Mouse (Mus musculus) liver, postnatal 0 days (tissue): ENCODE results near the gene 4933427D14Rik. TPM values are rescaled to one million over a fixed set of nuclear protein-coding genes. Genes with fewer than 3 reads are reported as not detected.

Experiments
- ATAC-seq: fragments of 200-750 bp; cut with Nextera tagmentation; 2 replicates; pipeline ENCODE4 v1.8.0; 2017; ENCODE audit warnings: mild to moderate bottlenecking, moderate library complexity
- DNase-seq: peaks from one replicate; pipeline ENCODE4 v3.0.0-alpha.2; 2016
- H3K27ac ChIP-seq: fragments of 300-500 bp; sonication (generic); 2 replicates; pipeline ENCODE4 v1.5.1; 2014; ENCODE audit warnings: antibody characterized with exemption, moderate library complexity, mild to moderate bottlenecking, low read depth
- H3K27me3 ChIP-seq: fragments of 300-500 bp; sonication (generic); 2 replicates; pipeline ENCODE4 v1.6.1; 2014; ENCODE audit warnings: low read length, control low read depth, mixed read lengths; ENCODE audit not compliant: insufficient read depth
- H3K36me3 ChIP-seq: fragments of 300-500 bp; sonication (generic); replicated peaks from 2 replicates; pipeline ENCODE4 v1.6.1; 2014; ENCODE audit warnings: mild to moderate bottlenecking, control low read depth, low read length, moderate library complexity, mixed read lengths; ENCODE audit not compliant: insufficient read depth
- H3K4me1 ChIP-seq: fragments of 300-500 bp; sonication (generic); 2 replicates; pipeline ENCODE4 v1.6.1; 2014; ENCODE audit warnings: antibody characterized with exemption, mild to moderate bottlenecking, control low read depth; ENCODE audit not compliant: insufficient read depth
- H3K4me2 ChIP-seq: fragments of 300-500 bp; sonication (generic); 2 replicates; pipeline ENCODE4 v1.6.1; 2014; ENCODE audit warnings: low read depth, mild to moderate bottlenecking, low read length, moderate library complexity, mixed read lengths
- H3K4me3 ChIP-seq: fragments of 300-500 bp; sonication (generic); 2 replicates; pipeline ENCODE4 v1.5.1; 2014; ENCODE audit warnings: low read depth, low read length
- H3K9ac ChIP-seq: fragments of 300-500 bp; sonication (generic); replicated peaks from 2 replicates; pipeline ENCODE4 v1.6.1; 2014; ENCODE audit warnings: mild to moderate bottlenecking, moderate library complexity
- H3K9me3 ChIP-seq: fragments of 300-500 bp; sonication (generic); 2 replicates; pipeline ENCODE4 v1.6.1; 2016; ENCODE audit warnings: mild to moderate bottlenecking, control low read depth, low read length, mixed read lengths
- CTCF ChIP-seq: sonication (generic); IDR thresholded peaks from 2 replicates; pipeline ENCODE4 v1.5.1; 2016; ENCODE audit warnings: antibody characterized with exemption, low read depth
- EP300 ChIP-seq: IDR thresholded peaks from 2 replicates; pipeline ENCODE4 v1.6.1; 2016; ENCODE audit warnings: antibody characterized with exemption, low read depth, mild to moderate bottlenecking
- WGBS: fragments of 180-500 bp; shearing (Covaris S2); extraction: QIAGEN DNeasy Blood & Tissue Kit; methylation state at CpG from one replicate; pipeline ENCODE4 v1.1.7; 2014; ENCODE audit not compliant: insufficient replicate concordance; 5-methylcytosine and 5-hydroxymethylcytosine counted together
- polyA plus RNA-seq: library from polyadenylated mRNA; unstranded; fragments of >200 nt; fragmentation: Nextera tagmentation; extraction: Ambion mirVana; gene quantifications from 2 replicates; pipeline ENCODE4 v1.2.1, GENCODE M21; 2015

The 4933427D14Rik gene
- polyA plus RNA-seq, 1 experiment from 2014 or later = 1.7 TPM

DNA sequence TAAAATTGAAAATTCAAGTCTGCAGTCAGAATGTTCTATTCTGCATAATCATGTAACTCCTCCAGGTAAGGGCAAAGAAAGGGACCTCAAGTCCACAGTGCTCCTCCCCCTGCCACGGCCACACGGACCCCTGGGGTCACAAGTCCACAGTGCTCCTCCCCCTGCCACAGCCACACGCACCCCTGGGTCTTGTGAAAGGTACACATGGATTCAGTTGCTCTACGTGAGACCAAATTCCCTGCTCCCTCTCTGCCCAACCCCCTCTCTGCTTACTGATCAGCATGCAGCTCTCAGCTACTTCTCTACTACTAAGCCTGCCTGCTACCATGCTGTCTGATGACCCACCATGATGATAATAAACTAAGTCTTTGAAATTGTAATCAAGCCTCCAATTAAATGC lies 37.4 kb downstream of the 4933427D14Rik start:
- DNase-seq = no peak
- Histone ChIP-seq H3K9me3 (no peaks in the 10 kb centered on the region), H3K27me3 (no peaks in the 10 kb centered on the region), H3K4me1 (no peaks in the 10 kb centered on the region), H3K4me3 (no peak overlapping the region), H3K4me2 (no peak overlapping the region), H3K27ac (no peak overlapping the region), H3K9ac (no peak overlapping the region), H3K36me3 (peaks cover 21% of the 10 kb centered on the region)
- 66% methylated on average over 4 of the region's 4 CpGs for WGBS
- TF ChIP-seq EP300 (no peak), CTCF (no peak)
- peak; percentile 13; the same call in 1 of the 2 replicates for ATAC-seq

DNA sequence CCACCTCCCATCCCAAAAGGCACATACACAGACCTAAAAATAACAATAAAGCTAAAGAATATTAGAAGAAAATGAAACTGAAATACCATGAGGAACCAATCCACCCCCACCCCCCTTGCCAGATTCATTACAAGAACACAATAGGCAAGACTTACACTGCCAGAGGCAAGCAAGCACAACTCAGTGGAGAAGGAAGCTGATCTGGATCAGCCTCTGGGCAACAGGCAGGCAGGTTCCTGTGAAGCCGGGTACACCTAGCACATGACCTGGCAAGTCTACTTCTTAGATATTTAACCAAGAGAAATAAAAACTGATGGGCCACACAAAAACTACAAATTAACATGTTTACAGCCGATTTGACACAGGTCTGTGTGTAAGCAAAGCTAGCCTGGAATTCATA lies 44.1 kb downstream of the 4933427D14Rik start:
- H3K4me1 ChIP-seq = no peaks in the 10 kb centered on the region
- no peaks in the 10 kb centered on the region for H3K9me3 ChIP-seq
- H3K4me2 ChIP-seq = no peak overlapping the region
- H3K27me3 ChIP-seq = no peaks in the 10 kb centered on the region
- no peak for ATAC-seq
- DNase-seq = no peak
- H3K9ac ChIP-seq = no peak overlapping the region
- WGBS = 82% methylated on average over 2 of the region's 2 CpGs
- no peak for TF ChIP-seq EP300
- no peak for TF ChIP-seq CTCF
- no peak overlapping the region for H3K27ac ChIP-seq
- H3K36me3 ChIP-seq = 0 out of 2 replicates have a peak, but pooled peaks cover 18% of the 10 kb centered on the region
- no peak overlapping the region for H3K4me3 ChIP-seq

GRCm38 (mm10) chr11:72156624-72157023 lies 50.6 kb downstream of the 4933427D14Rik start:
- no peak for TF ChIP-seq CTCF
- no peak for TF ChIP-seq EP300
- no peak overlapping the region for H3K4me2 ChIP-seq

GRCm38 (mm10) chr11:72155981-72156428 lies 51.3 kb downstream of the 4933427D14Rik start:
- Histone ChIP-seq H3K4me2 (no peak overlapping the region), H3K36me3 (peaks cover 12% of the 10 kb centered on the region), H3K4me1 (no peaks in the 10 kb centered on the region), H3K4me3 (no peak overlapping the region), H3K9me3 (no peaks in the 10 kb centered on the region), H3K9ac (no peak overlapping the region), H3K27ac (no peak overlapping the region), H3K27me3 (no peaks in the 10 kb centered on the region)
- DNase-seq (no peak), ATAC-seq (no peak)
- 81% methylated on average over 4 of the region's 4 CpGs for WGBS
- TF ChIP-seq CTCF (no peak), EP300 (no peak)

More at GRCm38 (mm10) chr11:72156624-72157023, 50.6 kb downstream of the 4933427D14Rik start:
- no peak overlapping the region for H3K9ac ChIP-seq
- WGBS = 68% methylated on average over 2 of the region's 2 CpGs
- H3K27ac ChIP-seq = no peak overlapping the region
- no peaks in the 10 kb centered on the region for H3K9me3 ChIP-seq
- H3K4me1 ChIP-seq = no peaks in the 10 kb centered on the region
- H3K36me3 ChIP-seq = peaks cover 12% of the 10 kb centered on the region
- no peak overlapping the region for H3K4me3 ChIP-seq
- H3K27me3 ChIP-seq = no peaks in the 10 kb centered on the region
- ATAC-seq (no peak), DNase-seq (no peak)

GRCm38 (mm10) chr11:72155186-72155980 lies 51.9 kb downstream of the 4933427D14Rik start:
- no peaks in the 10 kb centered on the region for H3K9me3 ChIP-seq
- H3K4me2 ChIP-seq = no peak overlapping the region
- no peaks in the 10 kb centered on the region for H3K27me3 ChIP-seq
- H3K4me3 ChIP-seq = no peak overlapping the region
- 83% methylated on average over 11 of the region's 11 CpGs for WGBS
- H3K27ac ChIP-seq = no peak overlapping the region
- no peaks in the 10 kb centered on the region for H3K4me1 ChIP-seq
- DNase-seq (no peak), ATAC-seq (no peak)
- H3K36me3 ChIP-seq = peaks cover 12% of the 10 kb centered on the region
- H3K9ac ChIP-seq = no peak overlapping the region
- TF ChIP-seq EP300 (no peak), CTCF (no peak)

- DNase-seq = no peak
- TF ChIP-seq CTCF (peak; percentile 11; the same call in 1 of the 2 replicates), EP300 (no peak)
- H3K4me1 ChIP-seq = no peaks in the 10 kb centered on the region
- H3K4me3 ChIP-seq = no peak overlapping the region
- H3K9me3 ChIP-seq = no peaks in the 10 kb centered on the region
- no peak for ATAC-seq
- peaks cover 10% of the 10 kb centered on the region for H3K36me3 ChIP-seq
- H3K27me3 ChIP-seq = no peaks in the 10 kb centered on the region
- no peak overlapping the region for H3K9ac ChIP-seq
- no peak overlapping the region for H3K27ac ChIP-seq
- no peak overlapping the region for H3K4me2 ChIP-seq
- WGBS = 72% methylated on average over 12 of the region's 12 CpGs
Observed at GRCm38 (mm10) chr11:72153122-72153862, 54.0 kb downstream of the 4933427D14Rik start.
